Mouse (Mus musculus) activated CD4-positive, CD25-positive, alpha-beta regulatory T cell, adult 4 months (primary cell): ENCODE measurements around the gene Nav3. TPM values are rescaled to one million over a fixed set of nuclear protein-coding genes. Genes with fewer than 3 reads are reported as not detected.

Experiments
- ATAC-seq: one replicate; pipeline ENCODE4 v1.8.0; 2017
- polyA plus RNA-seq, 2 experiments: library from polyadenylated mRNA; unstranded; fragments of 100-300 nt; shearing (Covaris generic); gene quantifications; one replicate each; pipeline ENCODE4 v1.2.1; 2017

The Nav3 gene
- polyA plus RNA-seq, 2 experiments from 2014 or later: 0.36 TPM; not detected in 1

- no peak for ATAC-seq
Measured at GRCm38 (mm10) chr10:109799246-109799645, 656.8 kb downstream of the Nav3 start.

GRCm38 (mm10) chr10:109796981-109797380 lies 659.0 kb downstream of the Nav3 start:
- no peak for ATAC-seq

GRCm38 (mm10) chr10:109793491-109793890 lies 662.5 kb downstream of the Nav3 start:
- no peak for ATAC-seq

- ATAC-seq: no peak
Measured at GRCm38 (mm10) chr10:109788728-109789127, 667.3 kb downstream of the Nav3 start.

GRCm38 (mm10) chr10:109779109-109779508 lies 676.9 kb downstream of the Nav3 start:
- no peak for ATAC-seq

GRCm38 (mm10) chr10:109769092-109769491 lies 686.9 kb downstream of the Nav3 start:
- ATAC-seq: no peak

GRCm38 (mm10) chr10:109765650-109766049 lies 690.4 kb downstream of the Nav3 start:
- ATAC-seq: no peak

GRCm38 (mm10) chr10:109764412-109765101 lies 691.4 kb downstream of the Nav3 start:
- no peak for ATAC-seq

- ATAC-seq: no peak
Measured at GRCm38 (mm10) chr10:109758921-109759600, 696.9 kb downstream of the Nav3 start.

GRCm38 (mm10) chr10:109746901-109747300 lies 709.1 kb downstream of the Nav3 start:
- ATAC-seq: no peak

GRCm38 (mm10) chr10:109741664-109742063 lies 714.3 kb downstream of the Nav3 start:
- ATAC-seq: no peak

GRCm38 (mm10) chr10:109740326-109740725 lies 715.7 kb downstream of the Nav3 start:
- no peak for ATAC-seq

- no peak for ATAC-seq
Measured at GRCm38 (mm10) chr10:109723646-109724045, 732.4 kb downstream of the Nav3 start.

- ATAC-seq: no peak
Measured at GRCm38 (mm10) chr10:109718808-109719207, 737.2 kb downstream of the Nav3 start.

- no peak for ATAC-seq
Measured at GRCm38 (mm10) chr10:109718390-109718789, 737.6 kb downstream of the Nav3 start.

- ATAC-seq: no peak
Measured at GRCm38 (mm10) chr10:109713001-109713400, 743.0 kb downstream of the Nav3 start.

GRCm38 (mm10) chr10:109699771-109700335 lies 756.2 kb downstream of the Nav3 start:
- ATAC-seq: no peak

- no peak for ATAC-seq
Measured at GRCm38 (mm10) chr10:109690564-109690963, 765.4 kb downstream of the Nav3 start.

GRCm38 (mm10) chr10:109684109-109685056 lies 771.6 kb downstream of the Nav3 start:
- ATAC-seq: no peak

GRCm38 (mm10) chr10:109672896-109673295 lies 783.1 kb downstream of the Nav3 start:
- ATAC-seq: no peak

- ATAC-seq: no peak
Measured at GRCm38 (mm10) chr10:109667453-109667852, 788.6 kb downstream of the Nav3 start.

- ATAC-seq: no peak
Measured at GRCm38 (mm10) chr10:109664629-109665317, 791.2 kb downstream of the Nav3 start.
